Mouse (Mus musculus): Measurements from ENCODE around the gene Limk2. TPM values are rescaled to one million over a fixed set of nuclear protein-coding genes. Genes with fewer than 3 reads are reported as not detected.

Gene Limk2
- 77.5 and 91.8 TPM in 2 replicates for polyA plus RNA-seq (2014; fragmentation: Nextera tagmentation; extraction: Ambion mirVana)

GRCm38 (mm10) chr11:3408997-3409732, at the start of gene Limk2:
Gene Limk2, minus strand, starts transcription at chr11:3409189.
- ATAC-seq (ENCODE audit: insufficient read depth, low FRiP score, low TSS enrichment) = peak; percentile 89
- peak; percentile 92 for DNase-seq (ENCODE audit: low spot score)
- 0 out of 2 replicates have a peak within 1 kb of the TSS, but pooled peaks have one; percentile 53 for H3K27ac ChIP-seq (ENCODE audit: low read depth, low read length)
- peaks cover 6% of the 10 kb centered on the region; the same call in 1 of the 2 replicates for H3K4me1 ChIP-seq (ENCODE audit: control insufficient read depth, insufficient read depth, low read length)
- no peaks in the 10 kb centered on the region for H3K27me3 ChIP-seq (ENCODE audit: control insufficient read depth, insufficient read depth, low read length)
- H3K36me3 ChIP-seq (ENCODE audit: control insufficient read depth, insufficient read depth, low read length) = no peaks in the 10 kb centered on the region
- peak within 1 kb of the TSS; percentile 77 for H3K4me2 ChIP-seq (ENCODE audit: low read depth)
- 3% methylated on average over 44 of the region's 45 CpGs for WGBS
- H3K4me3 ChIP-seq (ENCODE audit: low read depth, low read length) = peak within 1 kb of the TSS; percentile 70
- peak within 1 kb of the TSS; percentile 78 for H3K9ac ChIP-seq (ENCODE audit: low read length)
- no peaks in the 10 kb centered on the region for H3K9me3 ChIP-seq (ENCODE audit: control insufficient read depth, low read length)

DNA sequence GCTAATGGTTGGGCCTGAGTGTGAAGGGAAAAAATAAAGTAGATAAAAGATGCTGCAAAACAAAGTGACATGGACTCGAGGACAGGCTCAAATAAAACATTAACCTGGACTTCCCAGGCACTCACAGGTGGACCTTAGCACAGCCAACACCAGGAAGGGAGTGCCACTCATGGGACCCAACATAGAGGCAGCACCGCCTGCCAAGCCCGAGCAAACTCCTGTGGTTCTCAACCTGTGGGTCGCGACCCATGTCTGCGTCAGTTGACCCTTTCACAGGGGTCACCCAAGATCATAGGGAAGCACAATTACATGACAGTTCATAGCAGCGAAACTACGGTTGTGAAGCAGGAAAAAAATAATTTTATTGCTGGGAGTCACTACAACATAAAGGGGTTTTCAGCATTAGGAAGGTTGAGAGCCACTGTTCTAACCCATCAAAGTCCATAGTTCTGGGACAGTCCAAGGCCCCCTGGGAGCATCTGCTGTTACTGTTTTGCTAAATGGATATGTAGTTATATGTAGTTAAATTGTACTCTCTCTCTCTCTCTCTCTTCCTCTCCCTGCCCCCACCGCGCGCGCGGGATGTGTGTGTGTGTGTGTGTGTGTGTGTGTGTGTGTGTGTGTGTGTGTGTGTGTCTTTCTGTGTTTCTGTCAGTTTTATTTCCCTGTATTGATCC, 49.6 kb upstream of the Limk2 start:
- no peaks in the 10 kb centered on the region for H3K9me3 ChIP-seq (ENCODE audit: control insufficient read depth, low read length)
- no peak overlapping the region for H3K27ac ChIP-seq (ENCODE audit: low read depth, low read length)
- WGBS = 87% methylated on average over 13 of the region's 13 CpGs
- DNase-seq (ENCODE audit: low spot score) (no peak), ATAC-seq (ENCODE audit: insufficient read depth, low FRiP score, low TSS enrichment) (no peak)
- H3K27me3 ChIP-seq (ENCODE audit: control insufficient read depth, insufficient read depth, low read length) = no peaks in the 10 kb centered on the region
- H3K4me1 ChIP-seq (ENCODE audit: control insufficient read depth, insufficient read depth, low read length) = no peaks in the 10 kb centered on the region
- H3K4me2 ChIP-seq (ENCODE audit: low read depth) = no peak overlapping the region
- H3K9ac ChIP-seq (ENCODE audit: low read length) = no peak overlapping the region
- no peaks in the 10 kb centered on the region; the same call in 1 of the 2 replicates for H3K36me3 ChIP-seq (ENCODE audit: control insufficient read depth, insufficient read depth, low read length)
- H3K4me3 ChIP-seq (ENCODE audit: low read depth, low read length) = no peak overlapping the region

DNA sequence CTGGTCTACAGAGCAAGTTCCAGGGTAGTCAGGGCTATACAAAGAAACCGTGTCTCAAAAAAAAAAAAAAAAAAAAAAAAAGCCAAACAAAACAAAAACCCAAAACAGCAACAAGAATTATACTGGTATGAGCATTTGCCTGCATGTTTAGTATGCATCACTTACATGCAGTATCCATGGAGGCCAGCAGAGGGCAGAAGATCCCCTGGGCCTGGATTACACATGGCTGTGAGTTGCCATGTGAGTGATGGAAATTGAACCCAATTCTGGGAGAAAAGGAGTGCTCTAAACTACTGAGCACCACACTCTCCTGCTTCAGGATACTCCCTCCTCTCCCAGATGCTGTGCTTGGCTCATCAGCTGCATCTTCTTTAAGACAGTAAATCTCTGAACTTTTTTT, 47.4 kb upstream of the Limk2 start:
- Histone ChIP-seq H3K27ac (ENCODE audit: low read depth, low read length) (no peak overlapping the region), H3K9me3 (ENCODE audit: control insufficient read depth, low read length) (no peaks in the 10 kb centered on the region), H3K27me3 (ENCODE audit: control insufficient read depth, insufficient read depth, low read length) (no peaks in the 10 kb centered on the region), H3K4me1 (ENCODE audit: control insufficient read depth, insufficient read depth, low read length) (0 out of 2 replicates have a peak, but pooled peaks cover 3% of the 10 kb centered on the region), H3K9ac (ENCODE audit: low read length) (no peak overlapping the region), H3K4me3 (ENCODE audit: low read depth, low read length) (no peak overlapping the region), H3K4me2 (ENCODE audit: low read depth) (no peak overlapping the region), H3K36me3 (ENCODE audit: control insufficient read depth, insufficient read depth, low read length) (no peaks in the 10 kb centered on the region; the same call in 1 of the 2 replicates)
- DNase-seq (ENCODE audit: low spot score) = peak; percentile 44
- 43% methylated on average over 1 of the region's 1 CpGs for WGBS
- ATAC-seq (ENCODE audit: insufficient read depth, low FRiP score, low TSS enrichment) = no peak

DNA sequence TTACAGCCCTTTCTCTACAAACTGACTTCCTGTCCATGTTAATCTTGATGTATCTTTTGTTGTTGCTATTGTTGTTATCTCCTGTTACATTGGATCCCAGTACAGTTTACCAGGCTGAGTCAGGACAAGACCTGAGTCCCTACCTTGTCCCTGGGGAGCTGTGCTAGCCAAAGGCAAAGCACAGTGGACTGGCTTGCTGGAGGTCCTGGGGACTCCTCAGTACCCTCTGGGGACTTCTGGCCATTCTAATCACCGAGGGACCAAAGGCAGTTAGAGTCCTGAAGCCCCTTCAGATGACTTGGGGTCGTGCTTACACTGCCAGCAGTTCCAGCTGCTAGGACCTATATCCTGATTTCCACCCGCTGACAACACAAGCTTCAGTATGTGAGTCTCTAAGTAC, 45.5 kb upstream of the Limk2 start:
- no peaks in the 10 kb centered on the region for H3K9me3 ChIP-seq (ENCODE audit: control insufficient read depth, low read length)
- no peaks in the 10 kb centered on the region; the same call in 1 of the 2 replicates for H3K36me3 ChIP-seq (ENCODE audit: control insufficient read depth, insufficient read depth, low read length)
- WGBS = 92% methylated on average over 3 of the region's 3 CpGs
- 0 out of 2 replicates have a peak, but pooled peaks cover 6% of the 10 kb centered on the region for H3K4me1 ChIP-seq (ENCODE audit: control insufficient read depth, insufficient read depth, low read length)
- DNase-seq (ENCODE audit: low spot score) (no peak), ATAC-seq (ENCODE audit: insufficient read depth, low FRiP score, low TSS enrichment) (no peak)
- no peak overlapping the region for H3K4me2 ChIP-seq (ENCODE audit: low read depth)
- no peak overlapping the region for H3K4me3 ChIP-seq (ENCODE audit: low read depth, low read length)
- H3K9ac ChIP-seq (ENCODE audit: low read length) = no peak overlapping the region
- no peak overlapping the region for H3K27ac ChIP-seq (ENCODE audit: low read depth, low read length)
- no peaks in the 10 kb centered on the region for H3K27me3 ChIP-seq (ENCODE audit: control insufficient read depth, insufficient read depth, low read length)

DNA sequence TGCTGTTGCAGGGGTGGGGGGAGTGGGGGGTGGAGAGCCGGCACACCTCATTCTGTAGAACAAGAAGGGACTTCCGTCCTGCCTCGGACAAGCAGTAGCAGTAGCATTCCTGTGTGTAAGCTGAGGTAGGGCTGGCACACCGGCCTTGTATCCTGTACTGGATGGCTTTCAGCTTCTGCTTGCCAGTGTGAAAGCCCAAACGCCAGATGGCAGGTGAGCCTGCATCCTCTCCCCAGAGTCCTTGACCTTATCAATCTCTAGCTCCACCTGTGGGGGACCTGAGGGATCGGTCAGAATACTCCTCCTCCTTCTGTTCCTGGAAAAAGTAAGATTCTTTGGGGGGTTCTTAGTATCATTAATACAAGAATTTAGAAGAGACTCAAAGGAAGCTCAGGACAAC, 44.5 kb upstream of the Limk2 start:
- Histone ChIP-seq H3K9ac (ENCODE audit: low read length) (no peak overlapping the region), H3K27me3 (ENCODE audit: control insufficient read depth, insufficient read depth, low read length) (no peaks in the 10 kb centered on the region), H3K27ac (ENCODE audit: low read depth, low read length) (no peak overlapping the region), H3K36me3 (ENCODE audit: control insufficient read depth, insufficient read depth, low read length) (no peaks in the 10 kb centered on the region; the same call in 1 of the 2 replicates), H3K4me2 (ENCODE audit: low read depth) (no peak overlapping the region), H3K4me3 (ENCODE audit: low read depth, low read length) (no peak overlapping the region), H3K4me1 (ENCODE audit: control insufficient read depth, insufficient read depth, low read length) (0 out of 2 replicates have a peak, but pooled peaks cover 6% of the 10 kb centered on the region), H3K9me3 (ENCODE audit: control insufficient read depth, low read length) (no peaks in the 10 kb centered on the region)
- 82% methylated on average over 6 of the region's 6 CpGs for WGBS
- no peak for ATAC-seq (ENCODE audit: insufficient read depth, low FRiP score, low TSS enrichment)
- no peak for DNase-seq (ENCODE audit: low spot score)

DNA sequence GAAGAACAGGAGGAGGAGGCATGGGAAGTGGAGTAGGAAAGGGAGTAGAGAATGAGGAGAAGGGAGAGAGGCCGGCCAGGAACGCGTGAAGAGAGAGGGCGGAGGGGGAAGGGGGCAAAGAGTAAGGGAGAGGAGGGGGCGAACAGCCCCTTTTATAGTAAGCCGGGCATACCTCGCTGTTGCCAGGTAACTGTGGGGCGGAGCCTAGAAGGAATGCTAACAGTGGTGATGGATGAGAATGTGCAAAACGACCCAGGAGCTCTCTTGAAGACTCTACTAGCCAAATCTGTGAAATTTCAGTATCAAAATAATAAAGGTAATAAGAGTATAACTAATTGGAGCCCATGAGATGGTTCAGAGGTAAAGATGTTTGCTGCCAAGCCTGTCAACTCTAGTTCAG, 43.8 kb upstream of the Limk2 start:
- no peaks in the 10 kb centered on the region; the same call in 1 of the 2 replicates for H3K36me3 ChIP-seq (ENCODE audit: control insufficient read depth, insufficient read depth, low read length)
- WGBS = 1% methylated on average over 9 of the region's 9 CpGs
- peak; percentile 53 for DNase-seq (ENCODE audit: low spot score)
- 0 out of 2 replicates have a peak, but pooled peaks cover 6% of the 10 kb centered on the region for H3K4me1 ChIP-seq (ENCODE audit: control insufficient read depth, insufficient read depth, low read length)
- H3K4me3 ChIP-seq (ENCODE audit: low read depth, low read length) = peak overlapping the region; percentile 84
- no peaks in the 10 kb centered on the region for H3K9me3 ChIP-seq (ENCODE audit: control insufficient read depth, low read length)
- peak overlapping the region; percentile 86 for H3K9ac ChIP-seq (ENCODE audit: low read length)
- H3K27ac ChIP-seq (ENCODE audit: low read depth, low read length) = peak overlapping the region; percentile 83; the same call in 1 of the 2 replicates
- peak overlapping the region; percentile 88 for H3K4me2 ChIP-seq (ENCODE audit: low read depth)
- ATAC-seq (ENCODE audit: insufficient read depth, low FRiP score, low TSS enrichment) = peak; percentile 40; the same call in 1 of the 2 replicates
- H3K27me3 ChIP-seq (ENCODE audit: control insufficient read depth, insufficient read depth, low read length) = no peaks in the 10 kb centered on the region

DNA sequence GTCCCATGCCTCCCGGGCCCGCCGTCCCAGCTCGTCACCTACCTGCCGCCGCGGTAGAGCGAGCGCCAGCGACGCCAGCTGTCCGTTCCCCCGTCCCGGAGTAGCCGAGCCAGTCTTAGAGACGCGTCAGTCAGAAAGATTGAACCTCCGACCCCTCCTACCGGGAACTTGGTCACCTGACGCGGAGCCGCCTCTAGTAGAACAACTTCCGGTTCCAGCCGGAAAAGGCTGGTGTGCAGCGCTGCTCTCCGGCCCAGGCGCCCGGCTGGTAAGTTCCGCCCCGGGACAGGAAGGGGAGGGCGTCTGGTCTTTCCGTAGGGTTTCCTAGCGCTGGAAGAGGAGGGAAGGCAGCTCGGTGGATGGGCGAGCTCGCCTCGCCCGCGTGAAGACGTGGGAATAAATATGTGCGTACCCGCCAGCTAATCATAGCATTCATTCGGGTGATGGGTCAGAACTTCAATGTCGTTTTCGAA, 43.2 kb upstream of the Limk2 start, which contains the start of gene Rnf185:
TSS of gene Rnf185 (minus strand) at position 197 of the 473 bp plus-strand sequence.
- peak within 1 kb of the TSS; percentile 86 for H3K9ac ChIP-seq (ENCODE audit: low read length)
- DNase-seq (ENCODE audit: low spot score) = peak; percentile 95

GRCm38 (mm10) chr11:3451701-3452163, 42.7 kb upstream of the Limk2 start:
- Histone ChIP-seq H3K9me3 (ENCODE audit: control insufficient read depth, low read length) (no peaks in the 10 kb centered on the region), H3K4me2 (ENCODE audit: low read depth) (peak overlapping the region; percentile 88), H3K9ac (ENCODE audit: low read length) (peak overlapping the region; percentile 86), H3K27me3 (ENCODE audit: control insufficient read depth, insufficient read depth, low read length) (no peaks in the 10 kb centered on the region), H3K27ac (ENCODE audit: low read depth, low read length) (peak overlapping the region; percentile 83), H3K4me3 (ENCODE audit: low read depth, low read length) (peak overlapping the region; percentile 84), H3K36me3 (ENCODE audit: control insufficient read depth, insufficient read depth, low read length) (no peaks in the 10 kb centered on the region; the same call in 1 of the 2 replicates), H3K4me1 (ENCODE audit: control insufficient read depth, insufficient read depth, low read length) (0 out of 2 replicates have a peak, but pooled peaks cover 6% of the 10 kb centered on the region)
- under 1% methylated on average over 20 of the region's 20 CpGs for WGBS
- DNase-seq (ENCODE audit: low spot score) = peak; percentile 42
- peak; percentile 11 for ATAC-seq (ENCODE audit: insufficient read depth, low FRiP score, low TSS enrichment)

More for the DNA sequence above, 43.2 kb upstream of the Limk2 start, which contains the start of gene Rnf185:
- 0 out of 2 replicates have a peak, but pooled peaks cover 6% of the 10 kb centered on the region for H3K4me1 ChIP-seq (ENCODE audit: control insufficient read depth, insufficient read depth, low read length)
- under 1% methylated on average over 45 of the region's 45 CpGs for WGBS
- no peaks in the 10 kb centered on the region; the same call in 1 of the 2 replicates for H3K36me3 ChIP-seq (ENCODE audit: control insufficient read depth, insufficient read depth, low read length)
- no peaks in the 10 kb centered on the region for H3K27me3 ChIP-seq (ENCODE audit: control insufficient read depth, insufficient read depth, low read length)
- ATAC-seq (ENCODE audit: insufficient read depth, low FRiP score, low TSS enrichment) = peak; percentile 96
- H3K4me3 ChIP-seq (ENCODE audit: low read depth, low read length) = peak within 1 kb of the TSS; percentile 84
- H3K9me3 ChIP-seq (ENCODE audit: control insufficient read depth, low read length) = no peaks in the 10 kb centered on the region
- peak within 1 kb of the TSS; percentile 88 for H3K4me2 ChIP-seq (ENCODE audit: low read depth)
- peak within 1 kb of the TSS; percentile 83 for H3K27ac ChIP-seq (ENCODE audit: low read depth, low read length)

Data from neural tube, embryonic 11.5 days (tissue).